Mouse (Mus musculus): ENCODE data around the gene 2310061I04Rik. TPM values are rescaled to one million over a fixed set of nuclear protein-coding genes. Genes with fewer than 3 reads are reported as not detected.

Gene 2310061I04Rik
- polyA plus RNA-seq, 1 experiment from 2014 or later: 32.3 TPM

DNA sequence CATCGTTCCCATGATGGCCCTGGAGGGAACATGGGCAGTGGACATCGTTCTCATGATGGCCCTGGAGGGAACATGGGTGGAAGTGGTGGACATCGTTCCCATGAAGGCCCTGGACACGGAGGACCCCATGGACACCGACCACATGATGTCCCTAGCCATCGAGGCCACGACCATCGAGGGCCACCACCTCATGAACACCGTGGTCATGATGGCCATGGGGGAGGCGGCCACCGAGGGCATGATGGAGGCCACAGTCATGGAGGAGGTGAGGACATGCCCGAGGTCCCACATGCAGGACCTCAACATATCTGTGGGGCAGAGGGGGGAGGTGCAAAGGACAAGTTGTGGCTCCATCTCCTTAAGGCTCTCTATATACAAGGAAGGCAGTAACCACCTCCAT, 33.4 kb upstream of the 2310061I04Rik start:
- Histone ChIP-seq H3K4me3 (ENCODE audit: low read depth, low read length) (no peak overlapping the region), H3K36me3 (ENCODE audit: control insufficient read depth, insufficient read depth) (peaks cover 47% of the 10 kb centered on the region), H3K4me2 (replicated peaks; ENCODE audit: low read depth) (no peak overlapping the region), H3K4me1 (replicated peaks; ENCODE audit: control insufficient read depth, insufficient read depth, low read length) (no peaks in the 10 kb centered on the region), H3K27ac (ENCODE audit: low read depth, low read length) (no peak overlapping the region), H3K9me3 (ENCODE audit: control insufficient read depth) (no peaks in the 10 kb centered on the region), H3K27me3 (replicated peaks; ENCODE audit: control insufficient read depth, insufficient read depth, low read length) (no peaks in the 10 kb centered on the region), H3K9ac (ENCODE audit: low read depth, low read length) (no peak overlapping the region)
- TF ChIP-seq CTCF (IDR thresholded peaks at IDR 0.05; ENCODE audit: low read depth): no peak
- ATAC-seq: no peak
- WGBS: 95% methylated on average over 12 of the region's 12 CpGs

DNA sequence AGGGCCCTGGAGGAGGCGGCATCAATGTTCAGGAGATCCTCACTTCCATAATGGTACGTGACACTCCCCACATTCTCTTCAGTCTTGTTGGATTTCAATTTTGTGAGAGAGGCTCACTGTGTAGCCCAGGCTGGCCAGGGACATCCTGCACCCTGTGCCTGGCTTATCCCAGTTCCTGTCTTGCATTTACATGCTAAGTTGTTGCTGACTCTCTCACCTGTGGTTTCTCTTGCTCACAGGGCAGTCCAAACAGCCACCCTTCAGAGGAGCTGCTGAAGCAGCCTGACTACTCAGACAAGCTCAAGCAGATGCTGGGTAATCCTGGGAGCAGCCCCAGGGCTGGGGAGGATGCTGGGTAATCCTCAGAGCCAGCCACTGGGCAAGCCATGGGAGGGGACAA, 32.3 kb upstream of the 2310061I04Rik start:
- Histone ChIP-seq H3K9me3 (ENCODE audit: control insufficient read depth) (no peaks in the 10 kb centered on the region), H3K4me2 (replicated peaks; ENCODE audit: low read depth) (no peak overlapping the region), H3K27ac (ENCODE audit: low read depth, low read length) (no peak overlapping the region), H3K4me3 (ENCODE audit: low read depth, low read length) (no peak overlapping the region), H3K4me1 (replicated peaks; ENCODE audit: control insufficient read depth, insufficient read depth, low read length) (no peaks in the 10 kb centered on the region), H3K27me3 (replicated peaks; ENCODE audit: control insufficient read depth, insufficient read depth, low read length) (no peaks in the 10 kb centered on the region), H3K36me3 (ENCODE audit: control insufficient read depth, insufficient read depth) (peaks cover 58% of the 10 kb centered on the region), H3K9ac (ENCODE audit: low read depth, low read length) (no peak overlapping the region)
- 97% methylated on average over 2 of the region's 2 CpGs for WGBS
- TF ChIP-seq CTCF (IDR thresholded peaks at IDR 0.05; ENCODE audit: low read depth): no peak
- ATAC-seq: no peak

- Histone ChIP-seq H3K4me2 (replicated peaks; ENCODE audit: low read depth) (no peak overlapping the region), H3K4me3 (ENCODE audit: low read depth, low read length) (no peak overlapping the region), H3K4me1 (replicated peaks; ENCODE audit: control insufficient read depth, insufficient read depth, low read length) (no peaks in the 10 kb centered on the region), H3K9ac (ENCODE audit: low read depth, low read length) (no peak overlapping the region), H3K9me3 (ENCODE audit: control insufficient read depth) (no peaks in the 10 kb centered on the region), H3K27ac (ENCODE audit: low read depth, low read length) (no peak overlapping the region), H3K27me3 (replicated peaks; ENCODE audit: control insufficient read depth, insufficient read depth, low read length) (no peaks in the 10 kb centered on the region), H3K36me3 (ENCODE audit: control insufficient read depth, insufficient read depth) (peaks cover 72% of the 10 kb centered on the region)
- TF ChIP-seq CTCF (IDR thresholded peaks at IDR 0.05; ENCODE audit: low read depth): no peak
- no peak for ATAC-seq
- WGBS: 18% methylated on average over 1 of the region's 1 CpGs
Measured at GRCm38 (mm10) chr17:35927471-35927870, 30.2 kb upstream of the 2310061I04Rik start.

- Histone ChIP-seq H3K9me3 (ENCODE audit: control insufficient read depth) (no peaks in the 10 kb centered on the region), H3K4me2 (replicated peaks; ENCODE audit: low read depth) (no peak overlapping the region), H3K27ac (ENCODE audit: low read depth, low read length) (no peak overlapping the region), H3K36me3 (ENCODE audit: control insufficient read depth, insufficient read depth) (peaks cover 43% of the 10 kb centered on the region), H3K9ac (ENCODE audit: low read depth, low read length) (no peak overlapping the region), H3K4me3 (ENCODE audit: low read depth, low read length) (no peak overlapping the region), H3K4me1 (replicated peaks; ENCODE audit: control insufficient read depth, insufficient read depth, low read length) (peaks cover 4% of the 10 kb centered on the region; the same call in 1 of the 2 replicates), H3K27me3 (replicated peaks; ENCODE audit: control insufficient read depth, insufficient read depth, low read length) (no peaks in the 10 kb centered on the region)
- TF ChIP-seq CTCF (IDR thresholded peaks at IDR 0.05; ENCODE audit: low read depth): no peak
- ATAC-seq: no peak
- WGBS: 91% methylated on average over 4 of the region's 4 CpGs
Measured at GRCm38 (mm10) chr17:35923281-35923680, 26.1 kb upstream of the 2310061I04Rik start.

DNA sequence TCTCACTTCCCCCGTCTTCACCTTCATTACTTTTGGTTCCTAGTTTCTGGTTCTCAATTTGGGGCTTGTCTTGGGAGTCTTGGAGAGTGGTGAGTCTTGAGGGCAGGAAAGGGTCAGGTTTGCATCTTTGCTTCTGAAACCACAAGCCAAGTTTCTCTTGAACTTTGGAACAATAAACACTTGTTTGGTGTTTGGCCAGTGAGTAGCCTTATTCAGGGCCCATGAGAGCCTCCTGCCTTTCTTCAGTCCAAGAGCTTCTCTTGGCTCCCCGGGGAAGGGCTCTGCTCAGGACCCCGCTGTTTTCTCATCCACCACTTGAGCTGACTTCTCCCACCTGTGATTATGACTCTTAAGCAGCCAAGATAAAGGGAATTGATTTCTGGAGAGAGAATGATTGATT, 25.3 kb upstream of the 2310061I04Rik start:
- H3K9me3 ChIP-seq (ENCODE audit: control insufficient read depth): no peaks in the 10 kb centered on the region
- peaks cover 4% of the 10 kb centered on the region; the same call in 1 of the 2 replicates for H3K4me1 ChIP-seq (replicated peaks; ENCODE audit: control insufficient read depth, insufficient read depth, low read length)
- no peak overlapping the region for H3K27ac ChIP-seq (ENCODE audit: low read depth, low read length)
- ATAC-seq: no peak
- 71% methylated on average over 3 of the region's 3 CpGs for WGBS
- H3K27me3 ChIP-seq (replicated peaks; ENCODE audit: control insufficient read depth, insufficient read depth, low read length): no peaks in the 10 kb centered on the region
- H3K36me3 ChIP-seq (ENCODE audit: control insufficient read depth, insufficient read depth): peaks cover 36% of the 10 kb centered on the region
- H3K4me3 ChIP-seq (ENCODE audit: low read depth, low read length): no peak overlapping the region
- H3K4me2 ChIP-seq (replicated peaks; ENCODE audit: low read depth): no peak overlapping the region
- TF ChIP-seq CTCF (IDR thresholded peaks at IDR 0.05; ENCODE audit: low read depth): no peak
- no peak overlapping the region for H3K9ac ChIP-seq (ENCODE audit: low read depth, low read length)

GRCm38 (mm10) chr17:35921710-35922109, 24.5 kb upstream of the 2310061I04Rik start:
- no peak overlapping the region for H3K9ac ChIP-seq (ENCODE audit: low read depth, low read length)
- H3K27ac ChIP-seq (ENCODE audit: low read depth, low read length): peak overlapping the region; percentile 22; the same call in 1 of the 2 replicates
- ATAC-seq: no peak
- H3K36me3 ChIP-seq (ENCODE audit: control insufficient read depth, insufficient read depth): peaks cover 32% of the 10 kb centered on the region
- no peak for TF ChIP-seq CTCF (IDR thresholded peaks at IDR 0.05; ENCODE audit: low read depth)
- peaks cover 4% of the 10 kb centered on the region; the same call in 1 of the 2 replicates for H3K4me1 ChIP-seq (replicated peaks; ENCODE audit: control insufficient read depth, insufficient read depth, low read length)
- WGBS: 83% methylated on average over 4 of the region's 4 CpGs
- H3K4me3 ChIP-seq (ENCODE audit: low read depth, low read length): no peak overlapping the region
- H3K27me3 ChIP-seq (replicated peaks; ENCODE audit: control insufficient read depth, insufficient read depth, low read length): no peaks in the 10 kb centered on the region
- H3K4me2 ChIP-seq (replicated peaks; ENCODE audit: low read depth): no peak overlapping the region
- H3K9me3 ChIP-seq (ENCODE audit: control insufficient read depth): no peaks in the 10 kb centered on the region

Measured in intestine, postnatal 0 days (tissue).